Mouse (Mus musculus): ENCODE results near the gene Ap4m1. TPM values are rescaled to one million over a fixed set of nuclear protein-coding genes. Genes with fewer than 3 reads are reported as not detected.

Gene Ap4m1
- polyA plus RNA-seq, 1 experiment from 2014 or later: 20.6 TPM

DNA sequence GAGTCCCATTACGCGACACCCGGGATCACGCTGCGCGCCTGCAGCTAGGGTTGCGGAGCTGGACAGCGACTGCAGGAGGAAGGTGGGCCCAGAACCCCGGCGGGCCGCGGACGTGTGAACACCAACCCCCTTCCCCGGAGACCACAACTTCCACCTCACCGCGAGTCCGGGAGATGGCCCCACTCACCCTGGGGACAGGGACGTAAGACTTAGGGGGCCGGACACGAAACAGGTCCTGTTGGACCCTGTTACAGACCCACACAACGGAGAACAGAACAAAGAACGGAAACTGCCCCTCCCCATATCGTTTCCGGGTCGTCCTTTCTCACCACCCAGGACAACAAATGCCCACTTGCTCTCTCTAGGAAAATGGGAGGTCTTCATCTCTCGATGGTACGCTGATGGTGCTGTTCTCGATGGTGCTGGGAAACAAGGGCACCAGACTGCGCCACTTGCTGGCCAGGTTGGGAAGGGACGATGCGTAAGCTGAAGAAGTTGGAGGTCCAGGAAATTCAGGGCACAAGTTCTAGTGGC lies 16.3 kb upstream of the Ap4m1 start, which contains the start of gene Zfp113:
TSS of gene Zfp113 (minus strand) at position 302 of the 534 bp plus-strand sequence.
- no peaks in the 10 kb centered on the region for H3K4me1 ChIP-seq (ENCODE audit: insufficient read depth)
- peak within 1 kb of the TSS; percentile 66 for H3K4me2 ChIP-seq
- WGBS: under 1% methylated on average over 31 of the region's 31 CpGs
- H3K36me3 ChIP-seq (ENCODE audit: insufficient read depth): peaks cover 24% of the 10 kb centered on the region
- ATAC-seq (ENCODE audit: insufficient read depth) (peak; percentile 97), DNase-seq (peak; percentile 97)
- H3K9me3 ChIP-seq (ENCODE audit: low read depth, low read length): no peaks in the 10 kb centered on the region
- peak within 1 kb of the TSS; percentile 81 for H3K9ac ChIP-seq
- H3K27me3 ChIP-seq (ENCODE audit: insufficient read depth, low read length): no peaks in the 10 kb centered on the region
- H3K4me3 ChIP-seq (ENCODE audit: low read depth, low read length): peak within 1 kb of the TSS; percentile 73
- peak; percentile 88 for TF ChIP-seq CTCF (IDR thresholded peaks at IDR 0.05; ENCODE audit: low read depth)
- peak within 1 kb of the TSS; percentile 88 for H3K27ac ChIP-seq (ENCODE audit: low read depth)

DNA sequence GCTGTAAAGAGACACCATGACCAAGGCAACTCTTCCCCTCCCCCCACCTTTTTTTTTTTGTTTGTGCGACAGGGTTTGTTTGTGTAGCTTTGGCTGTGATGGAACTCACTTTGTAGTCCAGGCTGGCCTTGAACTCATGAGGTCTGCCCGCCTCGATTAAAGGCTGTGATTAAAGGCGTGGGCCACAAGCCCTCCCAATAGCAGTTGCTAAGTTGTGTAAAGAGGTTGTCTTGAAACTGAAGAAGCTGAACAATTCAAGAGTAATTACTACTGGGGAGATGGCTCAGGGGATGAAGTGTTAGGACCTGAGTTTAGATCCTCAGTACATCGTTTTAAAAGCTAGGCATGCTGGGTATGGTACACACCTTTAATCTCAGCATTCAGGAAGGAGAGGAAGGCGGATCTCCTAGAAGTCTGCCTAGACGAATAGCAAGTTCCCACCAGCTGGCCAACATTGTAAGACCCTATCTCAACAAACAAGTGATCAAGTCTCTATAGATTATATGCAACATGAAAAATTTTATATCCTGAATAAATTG lies 11.5 kb upstream of the Ap4m1 start:
- Histone ChIP-seq H3K27me3 (ENCODE audit: insufficient read depth, low read length) (no peaks in the 10 kb centered on the region), H3K4me1 (ENCODE audit: insufficient read depth) (0 out of 2 replicates have a peak, but pooled peaks cover 2% of the 10 kb centered on the region), H3K9me3 (ENCODE audit: low read depth, low read length) (no peaks in the 10 kb centered on the region), H3K4me3 (ENCODE audit: low read depth, low read length) (peak overlapping the region; percentile 82), H3K36me3 (ENCODE audit: insufficient read depth) (peaks cover 32% of the 10 kb centered on the region), H3K27ac (ENCODE audit: low read depth) (no peak overlapping the region), H3K9ac (peak overlapping the region; percentile 79; the same call in 1 of the 2 replicates), H3K4me2 (peak overlapping the region; percentile 85)
- ATAC-seq (ENCODE audit: insufficient read depth) (no peak), DNase-seq (no peak)
- WGBS: 59% methylated on average over 7 of the region's 7 CpGs
- no peak for TF ChIP-seq CTCF (IDR thresholded peaks at IDR 0.05; ENCODE audit: low read depth)

DNA sequence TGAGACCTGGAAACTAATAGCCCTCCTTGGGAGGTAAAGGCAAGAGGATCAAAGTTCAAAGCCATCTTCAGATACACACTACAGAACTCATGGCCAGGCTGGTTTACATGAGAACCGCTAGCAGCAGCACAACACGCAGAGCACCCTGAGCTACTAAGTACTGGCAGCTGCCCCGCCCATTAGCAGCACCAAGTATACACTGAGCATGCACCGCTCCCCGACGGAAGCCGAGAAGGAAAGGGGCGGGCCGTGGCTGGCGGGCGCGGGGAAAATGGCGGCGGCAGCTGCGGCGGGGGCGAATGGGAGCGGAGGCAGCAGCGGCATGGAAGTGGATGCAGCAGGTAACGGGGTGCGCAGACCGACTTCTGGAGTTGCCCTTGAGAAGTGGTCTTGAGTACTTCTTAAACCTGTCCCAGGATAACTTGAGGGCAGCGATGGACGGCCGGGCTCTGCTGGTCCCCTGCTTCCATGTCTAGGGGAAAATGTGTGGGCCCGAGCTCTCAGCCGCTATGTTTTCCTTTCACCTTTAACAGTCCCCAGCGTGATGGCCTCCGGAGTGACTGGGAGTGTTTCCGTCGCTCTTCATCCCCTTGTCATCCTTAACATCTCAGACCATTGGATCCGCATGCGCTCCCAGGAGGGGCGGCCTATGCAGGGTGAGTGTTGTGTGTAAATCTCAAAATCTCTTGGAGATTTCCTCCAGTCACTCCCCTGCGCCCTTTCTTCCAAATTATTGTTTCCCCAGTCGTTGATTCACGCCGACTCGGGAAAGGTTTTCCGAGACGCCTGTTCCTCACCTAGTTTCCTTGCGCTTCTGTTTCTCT lies 10.7 kb upstream of the Ap4m1 start, which contains the start of gene Cops6:
TSS of gene Cops6 (plus strand) at position 230 of the 824 bp plus-strand sequence.
- Histone ChIP-seq H3K4me3 (ENCODE audit: low read depth, low read length) (peak within 1 kb of the TSS; percentile 82), H3K4me1 (ENCODE audit: insufficient read depth) (0 out of 2 replicates have a peak, but pooled peaks cover 2% of the 10 kb centered on the region), H3K27ac (ENCODE audit: low read depth) (peak within 1 kb of the TSS; percentile 56; the same call in 1 of the 2 replicates), H3K27me3 (ENCODE audit: insufficient read depth, low read length) (no peaks in the 10 kb centered on the region), H3K9ac (peak within 1 kb of the TSS; percentile 79), H3K36me3 (ENCODE audit: insufficient read depth) (peaks cover 39% of the 10 kb centered on the region), H3K9me3 (ENCODE audit: low read depth, low read length) (no peaks in the 10 kb centered on the region), H3K4me2 (peak within 1 kb of the TSS; percentile 85)
- DNase-seq: peak; percentile 95
- TF ChIP-seq CTCF (IDR thresholded peaks at IDR 0.05; ENCODE audit: low read depth): no peak
- ATAC-seq (ENCODE audit: insufficient read depth): peak; percentile 98
- under 1% methylated on average over 41 of the region's 42 CpGs for WGBS

DNA sequence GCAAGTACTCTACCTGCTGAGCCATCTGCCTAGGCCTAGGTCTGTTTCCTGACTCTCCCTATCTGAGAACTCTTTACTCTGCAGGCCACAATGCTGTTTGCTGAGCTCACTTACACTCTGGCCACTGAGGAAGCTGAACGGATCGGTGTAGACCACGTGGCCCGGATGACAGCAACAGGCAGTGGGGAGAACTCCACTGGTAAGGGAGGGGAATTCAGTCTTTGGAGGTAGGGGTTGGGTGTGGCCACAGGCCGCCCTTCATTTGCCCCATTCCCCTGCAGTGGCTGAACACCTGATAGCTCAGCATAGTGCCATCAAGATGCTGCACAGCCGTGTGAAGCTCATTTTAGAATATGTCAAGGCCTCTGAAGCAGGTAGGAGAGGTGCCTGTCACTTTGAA lies 8.8 kb upstream of the Ap4m1 start:
- DNase-seq: no peak
- Histone ChIP-seq H3K27ac (ENCODE audit: low read depth) (no peak overlapping the region), H3K9me3 (ENCODE audit: low read depth, low read length) (no peaks in the 10 kb centered on the region), H3K4me2 (no peak overlapping the region), H3K4me3 (ENCODE audit: low read depth, low read length) (no peak overlapping the region), H3K4me1 (ENCODE audit: insufficient read depth) (0 out of 2 replicates have a peak, but pooled peaks cover 2% of the 10 kb centered on the region), H3K9ac (no peak overlapping the region), H3K36me3 (ENCODE audit: insufficient read depth) (peaks cover 59% of the 10 kb centered on the region), H3K27me3 (ENCODE audit: insufficient read depth, low read length) (no peaks in the 10 kb centered on the region)
- WGBS: 58% methylated on average over 6 of the region's 6 CpGs
- no peak for ATAC-seq (ENCODE audit: insufficient read depth)
- TF ChIP-seq CTCF (IDR thresholded peaks at IDR 0.05; ENCODE audit: low read depth): no peak

DNA sequence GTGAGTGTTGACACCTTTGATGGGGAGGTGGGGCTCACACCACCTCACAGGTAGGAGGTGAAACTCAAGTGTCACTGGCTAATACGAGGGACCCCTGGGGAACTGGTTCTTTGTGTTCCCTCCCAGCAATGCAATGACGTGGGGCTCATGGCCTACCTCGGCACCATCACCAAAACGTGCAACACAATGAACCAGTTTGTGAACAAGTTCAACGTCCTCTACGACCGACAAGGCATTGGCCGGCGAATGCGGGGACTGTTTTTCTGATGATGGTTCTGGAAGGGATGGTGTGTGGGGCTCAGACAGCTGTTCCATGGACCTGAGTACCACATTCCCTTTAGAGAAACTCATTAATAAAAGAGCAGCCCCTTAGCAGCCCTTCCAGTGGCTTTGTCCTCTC lies 8.2 kb upstream of the Ap4m1 start:
- H3K36me3 ChIP-seq (ENCODE audit: insufficient read depth): peaks cover 65% of the 10 kb centered on the region

DNA sequence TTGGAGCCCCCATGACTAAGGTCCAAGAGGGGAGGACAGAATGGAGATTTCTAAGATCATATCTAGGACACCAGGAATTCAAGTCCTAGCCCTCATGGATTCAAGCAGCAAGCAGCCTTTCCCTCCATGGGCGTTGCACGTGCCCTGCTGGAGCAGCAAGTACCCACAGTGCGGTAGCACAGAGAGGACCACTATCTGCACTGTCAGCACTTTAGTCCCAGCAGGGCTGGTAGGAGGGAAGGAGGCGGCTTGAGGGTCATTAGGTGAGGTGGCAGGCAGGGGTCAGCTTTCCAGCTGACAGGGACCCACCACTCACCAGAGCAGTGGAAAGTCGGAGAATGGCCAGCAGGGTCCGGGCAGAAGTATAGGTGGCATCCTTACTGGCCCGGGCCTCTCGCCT lies 6.2 kb upstream of the Ap4m1 start:
- Histone ChIP-seq H3K36me3 (ENCODE audit: insufficient read depth) (peaks cover 78% of the 10 kb centered on the region), H3K4me1 (ENCODE audit: insufficient read depth) (0 out of 2 replicates have a peak, but pooled peaks cover 2% of the 10 kb centered on the region), H3K9ac (no peak overlapping the region), H3K4me2 (no peak overlapping the region), H3K9me3 (ENCODE audit: low read depth, low read length) (no peaks in the 10 kb centered on the region), H3K4me3 (ENCODE audit: low read depth, low read length) (no peak overlapping the region), H3K27ac (ENCODE audit: low read depth) (no peak overlapping the region), H3K27me3 (ENCODE audit: insufficient read depth, low read length) (no peaks in the 10 kb centered on the region)
- ATAC-seq (ENCODE audit: insufficient read depth): no peak
- 72% methylated on average over 8 of the region's 8 CpGs for WGBS
- no peak for TF ChIP-seq CTCF (IDR thresholded peaks at IDR 0.05; ENCODE audit: low read depth)
- DNase-seq: no peak

More for the DNA sequence above, 8.2 kb upstream of the Ap4m1 start:
- no peaks in the 10 kb centered on the region for H3K9me3 ChIP-seq (ENCODE audit: low read depth, low read length)
- DNase-seq (no peak), ATAC-seq (ENCODE audit: insufficient read depth) (no peak)
- no peak overlapping the region for H3K4me3 ChIP-seq (ENCODE audit: low read depth, low read length)
- no peaks in the 10 kb centered on the region for H3K27me3 ChIP-seq (ENCODE audit: insufficient read depth, low read length)
- H3K27ac ChIP-seq (ENCODE audit: low read depth): no peak overlapping the region
- H3K4me2 ChIP-seq: no peak overlapping the region
- 0 out of 2 replicates have a peak, but pooled peaks cover 2% of the 10 kb centered on the region for H3K4me1 ChIP-seq (ENCODE audit: insufficient read depth)
- 63% methylated on average over 10 of the region's 10 CpGs for WGBS
- no peak for TF ChIP-seq CTCF (IDR thresholded peaks at IDR 0.05; ENCODE audit: low read depth)
- H3K9ac ChIP-seq: no peak overlapping the region

All from lung, embryonic 14.5 days (tissue).